29 mouse cellular contexts compared by ENCODE assay signal in the genomic region with DNA sequence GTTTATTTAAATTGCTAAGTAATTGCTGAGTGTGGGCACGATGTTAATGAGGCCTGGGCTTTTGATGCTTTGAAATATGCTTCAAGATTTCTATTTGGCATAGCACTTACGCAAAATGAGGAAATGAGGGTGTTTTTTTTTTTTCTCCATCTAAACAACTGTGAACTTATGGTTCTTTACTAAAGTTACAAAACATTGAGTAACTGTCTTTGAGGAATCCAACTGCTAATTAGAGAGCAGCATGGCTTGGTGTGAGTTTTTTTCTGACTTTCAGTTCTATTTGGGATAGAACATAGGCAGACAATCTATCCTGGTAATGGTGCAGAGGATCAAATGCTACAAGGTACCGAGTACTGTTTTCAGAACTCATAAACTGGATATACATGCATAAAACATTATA.
"Had no signal": no experiment of that assay in that cellular context is flagged by ENCODE, and none has a peak within 500 bp of the region (broad histone marks: within the 10 kb centered on the region; RNA-seq: fewer than 3 reads in every experiment).

No protein-coding gene starts in this region.

- H3K27me3 ChIP-seq: embryonic facial prominence, embryonic 12.5 days; embryonic facial prominence, embryonic 13.5 days; embryonic facial prominence, embryonic 15.5 days; forebrain, embryonic 12.5 days; forebrain, embryonic 13.5 days; forebrain, embryonic 15.5 days had no signal

- H3K4me3 ChIP-seq: embryonic facial prominence, embryonic 10.5 days; embryonic facial prominence, embryonic 12.5 days; embryonic facial prominence, embryonic 13.5 days; embryonic facial prominence, embryonic 15.5 days; erythroblast, embryonic 14.5 days; forebrain, embryonic 10.5 days; forebrain, embryonic 12.5 days; forebrain, embryonic 13.5 days; forebrain, embryonic 15.5 days; gastrocnemius, adult 2 months; heart, adult 2 months had no signal

- H3K4me1 ChIP-seq: embryonic facial prominence, embryonic 10.5 days; embryonic facial prominence, embryonic 12.5 days; embryonic facial prominence, embryonic 13.5 days; embryonic facial prominence, embryonic 15.5 days; forebrain, embryonic 10.5 days; forebrain, embryonic 12.5 days; forebrain, embryonic 13.5 days; forebrain, embryonic 15.5 days had no signal

- DNase-seq: cerebellum, adult 2 months; cerebellum, adult 8-10 months; cerebellum, adult 9-10 months; cerebellum, adult 9-11 months; cerebellum, postnatal 10 days; cerebellum, postnatal 14 days; cerebellum, postnatal 25 days; cerebellum, postnatal 36 days; embryo, embryonic 11 days; forebrain, postnatal 0 days; gastrocnemius, adult 2 months; gastrocnemius, postnatal 10 days; gastrocnemius, postnatal 14 days; gastrocnemius, postnatal 25 days; gastrocnemius, postnatal 36 days; heart, adult 11 months; heart, adult 18-20 months; heart, adult 2 months had no signal

- H3K36me3 ChIP-seq: embryonic facial prominence, embryonic 10.5 days; embryonic facial prominence, embryonic 12.5 days; embryonic facial prominence, embryonic 13.5 days; embryonic facial prominence, embryonic 15.5 days; forebrain, embryonic 10.5 days; forebrain, embryonic 12.5 days; forebrain, embryonic 15.5 days had no signal

- ATAC-seq: forebrain, embryonic 13.5 days; forebrain, embryonic 14.5 days; forebrain, embryonic 15.5 days; forebrain, embryonic 16.5 days; forebrain, postnatal 0 days had no signal

- H3K27ac ChIP-seq: embryonic facial prominence, embryonic 10.5 days; embryonic facial prominence, embryonic 12.5 days; embryonic facial prominence, embryonic 13.5 days; embryonic facial prominence, embryonic 15.5 days; forebrain, embryonic 10.5 days; forebrain, embryonic 12.5 days; forebrain, embryonic 13.5 days; forebrain, embryonic 15.5 days; gastrocnemius, adult 2 months; heart, adult 2 months had no signal

- H3K9me3 ChIP-seq: embryonic facial prominence, embryonic 10.5 days; embryonic facial prominence, embryonic 12.5 days; embryonic facial prominence, embryonic 13.5 days; embryonic facial prominence, embryonic 15.5 days; forebrain, embryonic 10.5 days; forebrain, embryonic 12.5 days; forebrain, embryonic 13.5 days; forebrain, embryonic 15.5 days had no signal
